Mouse (Mus musculus) CD4-positive, CD25-positive, alpha-beta regulatory T cell, adult 2 months (primary cell): ENCODE results near the gene Polr2e.

Experiments
- DNase-seq: peaks from one replicate; pipeline ENCODE4 v3.0.0-alpha.2; 2012; ENCODE audit warnings: low read depth, low spot score

The Polr2e gene

DNA sequence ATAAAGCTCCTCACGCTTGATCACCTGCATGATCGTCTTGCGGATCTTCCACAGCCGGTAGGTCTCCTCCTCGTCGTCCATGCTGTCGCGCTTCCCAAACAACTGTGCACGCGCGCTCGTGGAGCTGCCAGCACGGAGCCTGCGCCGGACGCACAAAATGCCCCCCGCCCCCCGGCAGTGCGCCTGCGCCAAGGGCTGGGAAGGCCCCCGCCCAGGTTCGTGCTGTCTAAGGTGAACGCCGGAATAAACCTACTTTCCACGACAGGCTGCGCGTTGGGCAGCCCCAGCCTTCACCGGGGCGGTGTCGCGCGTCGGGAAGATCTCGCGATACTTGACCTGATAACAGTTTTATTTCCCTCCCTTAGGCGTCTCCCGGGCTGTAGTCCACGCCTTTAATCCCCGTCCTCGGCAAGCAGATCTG is at the start of gene Polr2e:
Gene Polr2e, minus strand, starts transcription at position 237 of the 421 bp plus-strand sequence.
- peak; percentile 99 for DNase-seq

DNA sequence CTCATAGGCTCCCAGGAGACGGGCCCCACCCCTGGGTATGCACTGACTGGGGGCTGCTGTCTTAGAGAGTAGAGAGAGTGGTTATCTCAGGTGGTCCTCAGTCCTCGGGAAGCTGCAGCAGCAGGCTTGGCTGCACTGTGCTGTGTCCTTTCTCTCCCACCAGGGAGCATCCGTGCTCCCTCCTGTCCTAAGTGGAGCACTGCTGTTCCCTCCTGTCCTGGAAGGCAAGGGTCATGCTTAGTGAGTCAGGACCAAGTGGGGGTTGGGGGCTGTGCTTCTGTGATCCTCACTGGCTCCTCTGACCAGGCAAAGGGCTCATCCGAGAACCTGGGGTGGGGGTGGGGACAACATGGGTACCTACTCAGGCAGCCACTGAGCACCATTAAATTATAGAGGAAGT is 49.6 kb upstream of the Polr2e start:
- no peak for DNase-seq

DNA sequence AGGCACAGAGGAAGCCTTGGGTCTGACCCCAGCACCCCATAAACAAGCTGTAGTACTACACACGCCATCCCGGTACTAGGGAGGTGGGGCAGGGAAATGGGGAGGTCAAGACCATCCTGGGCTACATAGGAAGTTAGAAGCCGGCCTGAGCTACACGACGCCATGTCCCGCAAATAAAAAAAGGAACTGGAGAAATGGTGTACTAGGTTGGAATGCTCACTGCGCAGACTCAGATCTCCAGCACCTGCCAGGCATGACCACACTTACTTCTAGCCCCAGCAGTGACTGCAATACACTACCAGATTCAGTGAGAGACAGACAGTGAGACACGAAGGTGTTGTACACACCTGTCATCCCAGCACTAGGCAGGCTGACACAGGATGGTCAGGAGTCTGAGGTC is 47.9 kb upstream of the Polr2e start:
- no peak for DNase-seq

DNA sequence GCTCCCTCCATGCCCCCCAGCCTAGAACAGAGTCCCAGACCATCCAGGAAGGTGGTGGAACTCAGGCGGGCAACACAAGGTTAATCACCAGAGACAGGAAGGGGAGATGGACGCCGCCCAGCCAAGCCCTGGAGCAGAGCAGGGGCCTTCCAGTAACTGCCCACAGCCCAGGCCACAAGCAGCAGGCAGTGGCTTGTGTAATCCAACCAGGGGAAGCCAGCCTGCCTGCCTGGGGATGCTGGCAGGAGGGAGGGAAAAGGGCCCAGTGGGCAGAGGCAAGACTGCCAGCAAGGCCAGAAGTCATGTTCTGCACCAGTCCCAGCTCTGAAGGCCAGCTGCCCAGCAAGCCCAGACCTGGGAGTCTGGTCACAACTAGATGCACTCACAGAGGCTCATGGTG is 47.3 kb upstream of the Polr2e start:
- no peak for DNase-seq

DNA sequence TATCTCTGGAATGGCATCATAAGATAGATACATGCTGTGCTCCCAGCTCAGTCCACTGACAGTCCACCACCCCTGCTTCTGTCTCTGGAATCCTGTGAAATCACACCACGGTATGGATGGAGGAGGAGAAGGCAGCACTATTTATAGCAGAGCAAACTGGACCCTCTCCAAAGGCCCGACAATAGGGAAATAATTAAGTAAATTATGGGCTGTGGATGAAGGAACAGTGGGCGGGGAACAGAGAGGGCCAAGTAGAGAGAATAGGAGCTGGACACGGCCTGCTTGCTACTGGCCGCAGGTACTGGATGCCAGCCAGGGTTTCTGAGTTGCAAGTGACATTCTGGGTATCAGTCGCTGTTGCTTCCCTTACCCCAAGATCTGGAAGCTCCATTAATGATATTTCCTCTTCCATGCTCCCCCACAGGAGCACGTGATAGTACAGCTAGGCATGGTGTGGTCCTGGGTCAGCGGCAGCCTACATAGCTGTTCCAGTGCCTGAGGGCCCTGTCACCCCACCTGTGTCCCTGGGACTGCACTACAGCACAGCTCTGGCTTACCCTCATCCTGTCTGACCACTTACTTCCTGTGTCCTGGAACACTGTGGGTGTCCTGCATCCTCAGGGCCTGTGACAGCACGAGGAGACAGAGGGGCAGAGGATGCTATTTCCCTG is 45.4 kb upstream of the Polr2e start:
- no peak for DNase-seq

DNA sequence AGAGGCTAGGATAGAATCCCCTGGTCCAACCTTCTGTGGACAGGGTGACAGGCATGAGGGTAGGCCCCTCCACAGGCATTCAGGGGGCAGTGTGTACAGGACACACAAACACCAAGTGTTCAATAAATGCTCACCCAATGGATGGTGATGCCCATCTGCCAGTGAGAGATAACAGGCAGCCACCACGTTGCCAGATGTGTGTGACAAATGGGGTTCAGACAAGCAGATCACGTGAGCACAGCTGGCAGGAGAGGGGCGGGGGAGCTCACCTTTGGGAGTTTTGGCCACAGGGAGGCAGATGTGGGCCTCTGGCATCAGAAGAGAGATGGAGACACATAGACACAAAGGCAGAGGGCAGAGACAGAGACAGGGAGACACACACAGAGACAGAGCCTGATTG is 41.5 kb upstream of the Polr2e start:
- no peak for DNase-seq

DNA sequence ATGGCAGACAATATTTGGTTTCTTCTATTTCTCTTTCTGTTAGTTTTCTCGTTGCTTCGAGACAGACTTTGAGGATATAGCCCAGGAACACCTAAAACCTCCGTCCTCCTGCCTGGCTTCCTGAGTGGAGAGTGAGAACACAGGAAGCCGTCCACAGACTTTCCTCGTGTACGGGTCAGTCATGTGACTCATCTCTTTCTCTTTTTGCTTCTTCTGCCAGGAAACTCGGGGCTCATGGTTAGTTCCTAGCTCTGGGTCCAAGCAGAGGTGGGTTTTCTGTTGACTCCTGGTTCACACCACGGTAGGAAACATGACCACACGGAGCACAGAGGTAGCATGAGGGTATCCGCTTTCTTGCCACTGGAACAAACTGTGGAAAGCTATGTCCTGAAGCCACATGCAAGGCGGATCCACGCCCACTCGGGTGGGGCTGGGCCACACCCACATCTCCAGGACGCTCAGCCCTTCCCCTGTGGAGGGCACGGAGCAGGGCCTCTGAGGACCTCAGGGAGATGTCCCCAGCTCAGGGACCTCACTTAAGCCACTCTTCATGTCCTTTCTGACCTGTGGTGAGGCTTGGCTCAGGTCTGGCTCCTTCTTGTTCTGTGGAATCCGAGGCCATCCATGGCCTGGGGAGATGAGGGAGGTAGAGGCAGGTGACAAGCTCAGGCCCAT is 40.9 kb upstream of the Polr2e start:
- DNase-seq = no peak

DNA sequence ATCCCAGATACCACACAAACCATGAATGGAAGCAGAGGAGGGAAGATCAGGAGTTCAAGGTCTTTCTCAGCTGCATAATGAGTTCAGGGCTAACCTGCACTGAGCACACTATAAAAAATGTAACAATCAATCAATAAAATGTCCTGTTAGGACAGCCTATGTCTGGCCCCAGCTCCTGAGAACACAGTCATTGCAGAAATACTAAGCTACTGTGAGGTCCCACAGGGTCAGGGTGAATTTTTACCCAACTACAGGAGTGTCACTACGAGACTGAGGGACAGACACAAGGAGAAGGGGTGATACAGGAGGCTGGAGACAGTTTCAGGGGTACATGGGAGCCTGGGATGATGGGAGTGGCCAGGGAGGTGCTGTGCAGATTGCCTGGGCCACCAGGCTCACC is 38.8 kb upstream of the Polr2e start:
- no peak for DNase-seq

DNA sequence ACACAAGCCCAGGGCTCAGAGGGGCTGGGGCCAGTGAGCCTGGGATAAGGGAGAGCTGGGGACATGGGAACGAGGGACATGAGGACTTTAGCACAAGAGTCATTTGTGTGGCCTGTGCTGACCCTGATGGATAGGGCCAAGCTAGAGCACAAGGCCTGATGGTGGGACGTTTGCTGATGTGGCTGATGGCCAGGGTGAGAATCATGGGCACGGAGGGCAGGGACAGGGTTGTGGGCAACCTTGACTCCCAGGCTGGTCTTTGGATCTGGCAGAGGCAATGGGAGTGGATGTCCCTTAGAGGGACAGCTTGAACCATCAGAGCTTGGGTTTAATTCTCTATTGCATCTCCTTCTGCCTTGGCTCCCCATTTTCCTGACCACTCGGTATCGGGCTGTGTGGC is 37.7 kb upstream of the Polr2e start:
- DNase-seq = no peak

DNA sequence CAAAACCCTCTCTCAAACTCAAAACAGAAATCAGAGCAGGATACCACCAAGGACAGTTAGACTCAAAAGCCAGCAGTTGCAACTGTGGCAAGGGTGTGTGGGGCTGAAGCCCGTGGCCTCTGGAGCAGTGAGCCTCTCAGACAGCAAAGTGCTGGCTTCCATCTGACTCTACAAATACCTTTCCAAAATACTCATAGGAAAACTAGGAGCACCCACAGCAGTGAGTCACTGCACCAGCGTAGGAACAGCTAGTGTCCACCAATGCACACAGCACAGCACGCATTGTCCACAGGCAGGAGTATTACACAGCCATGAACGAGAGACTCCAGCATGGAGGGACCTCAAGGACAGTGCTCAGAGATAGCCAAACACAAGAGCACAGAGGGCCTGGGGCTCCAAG is 36.8 kb upstream of the Polr2e start:
- no peak for DNase-seq

DNA sequence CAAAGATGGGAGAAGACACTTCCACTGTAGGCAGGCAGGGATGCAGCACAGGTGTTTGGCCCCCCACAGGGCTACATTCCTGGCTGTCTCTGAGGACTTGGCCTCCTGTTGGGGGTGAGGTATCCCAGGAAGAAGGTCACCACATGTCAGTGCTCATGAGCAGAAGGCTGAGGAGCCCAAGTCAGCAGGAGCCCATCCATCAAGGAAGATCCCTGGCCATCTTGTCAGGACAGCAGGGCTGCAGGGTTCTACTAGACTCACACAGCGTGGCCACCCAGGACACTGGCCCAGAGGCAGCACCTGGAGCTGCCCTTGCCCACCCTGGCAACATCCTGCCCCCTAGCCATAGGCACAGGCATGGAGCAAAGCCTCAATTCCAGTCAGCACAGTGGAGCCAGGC is 36.3 kb upstream of the Polr2e start:
- DNase-seq = peak; percentile 20

DNA sequence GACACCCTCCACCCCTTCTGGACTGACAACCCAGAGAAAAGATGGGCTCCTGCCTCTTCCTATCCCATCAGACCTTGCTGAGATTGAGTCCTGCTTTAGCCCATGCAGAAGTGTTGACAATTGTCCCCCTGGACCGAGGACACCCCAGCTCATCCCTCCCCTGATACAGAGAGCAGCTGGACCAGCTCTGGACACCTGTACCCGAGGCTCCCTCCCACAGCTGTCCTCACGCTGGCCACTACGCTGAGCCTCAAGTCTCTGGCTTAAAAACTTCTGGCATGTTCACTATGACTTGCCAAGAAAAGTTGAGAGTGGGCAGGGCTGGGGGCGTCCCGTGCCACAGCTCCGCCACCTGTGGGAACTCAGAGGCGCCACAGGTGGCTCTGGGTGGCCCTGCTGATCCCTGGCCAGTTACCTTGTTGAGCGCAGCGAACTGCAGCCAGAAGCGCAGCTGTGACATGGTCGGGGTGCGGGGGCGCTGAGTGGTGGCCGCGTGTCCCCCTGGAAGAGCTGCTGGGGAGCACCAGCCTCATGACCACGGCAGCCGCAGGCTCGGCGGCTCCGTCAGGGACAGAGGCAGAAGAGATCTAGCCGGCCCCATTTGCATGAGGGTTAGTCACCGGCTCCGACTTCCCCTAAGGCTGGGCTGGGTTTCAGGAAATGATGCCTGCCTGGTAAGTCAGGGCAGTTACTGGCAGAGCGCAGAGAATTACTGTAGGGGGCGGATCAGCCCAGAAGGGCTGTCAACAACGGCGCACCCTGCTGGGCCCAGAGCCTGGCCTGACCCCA is 35.4 kb upstream of the Polr2e start:
- peak; percentile 92 for DNase-seq

DNA sequence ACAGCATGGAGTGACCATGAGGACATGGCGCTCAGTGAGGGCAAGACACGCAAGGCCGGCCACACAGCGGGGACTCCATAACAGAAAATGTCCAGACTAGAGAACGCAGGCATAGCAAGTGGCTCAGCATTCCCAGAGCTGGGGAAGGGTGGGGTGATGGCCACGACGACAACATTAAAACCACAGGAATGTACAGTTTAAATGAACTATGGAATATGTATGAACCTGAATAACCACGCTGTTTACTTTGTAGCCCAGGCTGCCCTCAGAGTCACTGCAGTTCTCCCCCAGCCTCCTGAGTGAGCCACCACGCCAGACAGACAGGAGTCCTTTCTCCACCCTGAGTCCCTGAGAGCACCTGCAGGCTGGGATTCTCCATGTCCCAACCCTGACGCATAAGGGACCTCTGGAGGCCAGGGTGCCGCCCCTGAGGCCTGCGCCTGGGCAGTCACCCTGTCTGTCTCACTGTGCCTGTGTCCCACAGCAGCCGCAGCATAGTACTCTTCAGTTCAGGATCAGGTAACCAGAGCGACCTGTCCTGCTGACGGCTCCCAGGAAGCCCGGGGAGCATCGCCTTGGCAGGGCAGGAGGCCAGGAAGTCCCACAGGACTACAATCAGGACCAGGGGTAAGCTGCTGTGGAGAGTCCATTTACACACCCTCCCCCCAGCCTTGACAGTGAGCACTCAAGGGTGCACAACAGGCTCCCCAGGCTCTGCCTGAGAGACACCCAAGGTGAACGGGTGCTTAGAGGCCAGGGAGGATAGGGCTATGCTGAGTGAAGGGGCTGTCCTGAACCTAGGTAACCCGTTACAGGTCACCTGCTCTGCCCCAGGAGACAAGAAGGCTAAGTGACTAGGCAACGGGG is 33.3 kb upstream of the Polr2e start:
- no peak for DNase-seq

DNA sequence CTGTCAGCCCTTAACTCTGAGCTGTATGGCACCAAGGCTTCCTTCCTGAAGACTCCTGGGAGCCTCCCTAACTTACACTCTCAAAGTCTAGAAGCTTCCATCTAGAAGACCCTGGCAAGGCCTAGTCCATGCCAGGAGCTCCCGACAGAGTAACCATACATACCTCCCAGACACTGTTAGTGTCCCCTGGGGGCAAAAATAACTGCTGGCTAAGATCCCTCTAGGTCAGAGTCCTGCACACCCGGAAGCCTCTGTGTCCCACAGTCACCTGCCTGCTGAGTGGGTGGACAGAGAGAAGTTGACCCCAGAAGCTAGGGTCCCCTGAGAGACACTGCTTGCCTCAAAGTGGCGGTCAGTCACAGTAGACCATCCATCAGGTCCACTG is 31.9 kb upstream of the Polr2e start:
- DNase-seq = no peak

DNA sequence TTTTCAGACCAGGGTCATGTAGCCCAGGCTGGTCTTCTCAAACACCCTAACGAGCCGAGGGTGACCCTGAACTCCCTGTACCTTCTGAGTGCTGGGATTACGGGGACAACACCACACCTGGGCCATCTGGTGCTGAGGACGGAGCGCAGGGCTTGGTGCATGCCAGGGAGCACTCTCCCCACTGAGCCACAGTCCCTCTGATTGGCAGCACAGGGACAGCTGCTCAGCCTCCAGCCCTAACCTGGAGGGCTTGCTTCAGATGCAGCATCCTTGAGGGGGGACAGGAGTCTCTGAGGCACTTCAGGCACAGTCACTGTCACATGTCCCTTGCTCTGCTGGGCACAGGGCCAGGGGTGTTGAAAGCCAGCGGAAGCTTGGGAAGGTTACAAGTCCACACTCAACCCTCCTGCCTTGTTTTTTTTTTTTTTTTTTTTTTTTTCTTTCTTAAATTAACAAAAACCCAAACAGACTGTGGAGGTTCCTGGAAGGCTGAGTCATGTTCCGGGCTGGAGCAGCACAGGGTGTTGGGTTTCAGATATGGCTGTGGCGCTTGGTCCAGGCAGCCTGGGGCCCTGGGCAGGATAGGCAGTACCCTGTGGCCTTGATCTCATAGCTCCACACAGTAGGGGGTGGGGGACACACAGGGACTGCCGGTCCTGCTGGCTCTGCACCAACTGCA is 31.4 kb upstream of the Polr2e start:
- no peak for DNase-seq

DNA sequence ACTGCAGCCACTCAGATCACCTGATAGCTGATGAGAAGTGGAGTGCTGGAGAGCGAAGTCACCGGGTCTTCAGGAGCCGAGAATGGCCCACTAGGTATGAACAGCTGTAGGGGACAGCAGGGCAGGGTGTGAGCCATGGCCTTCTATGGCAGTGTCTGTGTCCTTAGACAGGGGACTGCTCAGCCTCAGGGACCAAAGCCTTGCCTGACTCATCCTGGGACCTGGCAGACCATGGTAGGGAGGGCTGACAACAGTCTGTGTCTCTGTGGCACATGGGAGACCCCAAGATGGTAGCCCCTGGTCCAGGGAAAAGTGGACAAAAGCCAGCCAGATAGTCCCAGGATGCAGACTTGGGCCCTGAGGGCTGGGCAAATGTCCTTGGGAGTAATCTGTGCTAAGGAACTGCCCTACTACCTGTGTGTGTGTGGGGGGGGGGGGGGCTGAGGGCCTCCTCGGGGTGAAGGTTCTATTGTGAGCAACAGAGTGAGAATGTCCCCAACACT is 30.4 kb upstream of the Polr2e start:
- DNase-seq = no peak

DNA sequence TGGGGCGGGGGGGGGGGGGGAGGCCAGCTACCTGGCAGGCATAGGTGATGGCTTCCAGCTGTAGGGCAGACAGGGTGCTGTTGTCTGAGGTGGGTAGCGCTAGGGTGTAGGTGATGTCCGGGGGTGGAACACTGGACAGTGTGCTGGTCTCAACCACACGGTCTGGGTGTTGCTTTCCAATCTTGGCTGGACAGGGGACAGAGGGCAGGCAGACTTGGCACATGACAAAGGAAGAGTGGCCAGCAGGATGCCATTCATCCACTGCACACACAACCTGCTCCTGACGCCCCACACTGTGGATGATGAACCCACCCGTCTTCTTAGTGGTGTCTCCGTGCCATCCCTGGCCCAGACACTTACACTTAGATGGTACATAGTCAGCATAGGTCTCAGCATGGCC is 29.7 kb upstream of the Polr2e start:
- no peak for DNase-seq

DNA sequence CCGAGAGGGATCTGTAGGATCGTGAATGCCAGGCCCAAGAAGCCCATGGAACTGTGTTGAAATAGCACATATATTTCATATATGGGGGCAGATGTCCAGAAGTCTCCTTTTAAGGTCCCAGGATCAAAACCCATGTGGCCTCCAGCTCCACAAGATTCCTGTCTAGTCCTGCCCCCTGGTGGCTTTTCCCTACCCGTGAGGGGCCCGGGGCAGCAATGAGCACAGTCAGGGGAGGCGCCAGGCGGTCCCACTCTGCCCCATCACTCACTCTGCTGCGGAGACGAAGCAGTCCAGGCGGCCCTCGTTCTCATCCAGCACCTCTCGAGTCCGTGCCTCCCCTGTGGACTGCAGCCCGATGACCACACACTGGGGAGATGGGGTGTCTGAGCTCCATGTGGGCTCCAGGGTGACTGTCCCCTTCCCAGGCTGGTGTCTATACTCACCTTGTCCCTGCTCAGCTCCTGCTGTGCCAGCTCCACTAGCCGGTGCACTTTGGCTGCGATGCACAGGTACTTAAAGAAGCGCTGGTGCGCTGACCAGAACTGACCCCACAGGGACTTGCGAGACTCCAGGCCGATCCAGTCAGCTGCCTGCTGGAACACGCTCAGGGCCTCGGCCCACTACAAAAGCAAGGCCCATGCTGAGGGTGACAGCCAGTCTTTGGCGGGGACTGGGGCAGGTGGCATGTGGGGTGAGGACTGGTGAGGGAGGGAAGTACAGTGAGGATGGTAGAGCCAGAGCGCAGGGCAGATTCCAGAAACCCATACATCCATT is 24.5 kb upstream of the Polr2e start:
- DNase-seq = peak; percentile 52

DNA sequence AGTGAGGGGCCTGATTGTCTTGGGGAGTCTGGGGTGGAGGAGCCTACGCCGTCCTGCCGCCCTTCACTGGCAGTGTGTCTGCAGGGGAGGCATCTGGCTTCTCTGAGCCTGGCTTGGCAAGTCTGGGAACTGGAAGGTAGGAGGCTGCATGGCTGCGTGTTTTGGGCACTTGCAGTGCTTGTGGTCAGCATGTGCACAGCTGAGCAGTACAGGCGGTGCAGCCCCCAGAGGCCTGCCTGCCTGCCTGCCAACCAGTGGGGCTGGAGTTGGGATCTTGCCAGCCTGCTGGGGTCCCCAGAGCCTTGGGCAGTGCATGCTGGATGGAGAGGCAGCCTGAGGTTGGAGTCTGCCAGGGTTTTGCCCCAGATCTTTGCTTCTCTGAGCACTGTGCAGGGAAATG is 23.5 kb upstream of the Polr2e start:
- DNase-seq = no peak

DNA sequence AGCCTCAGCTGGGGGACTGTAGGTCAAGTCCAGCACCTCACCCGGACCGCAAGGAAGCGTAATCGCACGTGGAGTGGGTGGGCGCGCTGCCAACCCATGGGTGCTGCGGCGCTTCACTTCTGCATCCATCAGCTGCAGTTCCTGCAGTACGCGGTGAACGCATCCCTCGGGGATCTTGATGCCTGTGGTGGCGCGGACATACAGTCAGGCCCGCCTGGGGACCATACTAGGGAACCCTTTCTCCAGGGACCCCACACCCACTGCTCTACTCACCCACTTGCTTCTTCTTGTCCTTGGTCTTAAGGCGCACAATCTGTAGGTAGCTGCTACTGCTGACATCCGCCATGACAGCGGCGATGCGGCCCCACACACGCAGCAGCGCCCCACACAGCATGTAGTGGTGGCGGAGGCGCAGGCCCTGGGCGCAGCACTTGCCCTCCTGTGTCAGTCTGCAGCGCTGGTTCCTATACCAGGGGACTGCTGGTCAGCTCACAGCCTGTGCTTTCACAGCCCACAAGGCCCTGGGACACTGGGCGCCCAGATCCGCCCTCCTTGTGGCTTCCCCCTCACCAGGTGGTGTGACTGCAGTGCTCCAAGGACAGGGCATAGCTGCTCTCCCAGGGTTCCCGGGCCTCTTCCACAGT is 18.2 kb upstream of the Polr2e start:
- no peak for DNase-seq
